Mouse (Mus musculus): Measurements from ENCODE around the gene Tex10. TPM values are rescaled to one million over a fixed set of nuclear protein-coding genes. Genes with fewer than 3 reads are reported as not detected.

Gene Tex10
- total and polyA plus RNA-seq, 2 experiments from 2014 or later: 21.4 to 39.5 TPM

- Histone ChIP-seq H3K4me1 (ENCODE audit: insufficient read depth) (peaks cover 7% of the 10 kb centered on the region; the same call in 1 of the 2 replicates), H3K27me3 (ENCODE audit: insufficient read depth, low read length) (no peaks in the 10 kb centered on the region), H3K9ac (peak overlapping the region; percentile 87), H3K36me3 (ENCODE audit: insufficient read depth) (peaks cover 11% of the 10 kb centered on the region), H3K4me3 (ENCODE audit: low read depth, low read length) (peak overlapping the region; percentile 91), H3K4me2 (ENCODE audit: low read depth) (peak overlapping the region; percentile 85), H3K27ac (ENCODE audit: low read depth, low read length) (no peak overlapping the region), H3K9me3 (ENCODE audit: low read length) (no peaks in the 10 kb centered on the region)
- TF ChIP-seq CTCF (IDR thresholded peaks at IDR 0.05; ENCODE audit: low read depth): no peak
- WGBS: 19% methylated on average over 12 of the region's 12 CpGs
- ATAC-seq (no peak), DNase-seq (no peak)
These were observed 1.0 kb downstream of the Tex10 start for GRCm38 (mm10) chr4:48472052-48472791.

- Histone ChIP-seq H3K4me1 (ENCODE audit: insufficient read depth) (peaks cover 7% of the 10 kb centered on the region; the same call in 1 of the 2 replicates), H3K9ac (no peak overlapping the region), H3K27me3 (ENCODE audit: insufficient read depth, low read length) (no peaks in the 10 kb centered on the region), H3K4me2 (ENCODE audit: low read depth) (0 out of 2 replicates have a peak overlapping the region, but pooled peaks have one; percentile 17), H3K27ac (ENCODE audit: low read depth, low read length) (no peak overlapping the region), H3K36me3 (ENCODE audit: insufficient read depth) (peaks cover 16% of the 10 kb centered on the region), H3K9me3 (ENCODE audit: low read length) (no peaks in the 10 kb centered on the region), H3K4me3 (ENCODE audit: low read depth, low read length) (no peak overlapping the region)
- 46% methylated on average over 1 of the region's 1 CpGs for WGBS
- ATAC-seq: no peak
- DNase-seq: no peak
- TF ChIP-seq CTCF (IDR thresholded peaks at IDR 0.05; ENCODE audit: low read depth): no peak
These were observed 2.3 kb downstream of the Tex10 start for GRCm38 (mm10) chr4:48470977-48471376.

GRCm38 (mm10) chr4:48461060-48461459, 12.2 kb downstream of the Tex10 start:
- 82% methylated on average over 1 of the region's 1 CpGs for WGBS
- ATAC-seq (no peak), DNase-seq (no peak)
- no peak overlapping the region for H3K4me2 ChIP-seq (ENCODE audit: low read depth)
- no peak overlapping the region for H3K4me3 ChIP-seq (ENCODE audit: low read depth, low read length)
- no peak for TF ChIP-seq CTCF (IDR thresholded peaks at IDR 0.05; ENCODE audit: low read depth)
- H3K9me3 ChIP-seq (ENCODE audit: low read length): no peaks in the 10 kb centered on the region
- H3K4me1 ChIP-seq (ENCODE audit: insufficient read depth): no peaks in the 10 kb centered on the region
- no peaks in the 10 kb centered on the region for H3K27me3 ChIP-seq (ENCODE audit: insufficient read depth, low read length)
- no peak overlapping the region for H3K27ac ChIP-seq (ENCODE audit: low read depth, low read length)
- peaks cover 20% of the 10 kb centered on the region for H3K36me3 ChIP-seq (ENCODE audit: insufficient read depth)
- H3K9ac ChIP-seq: no peak overlapping the region

GRCm38 (mm10) chr4:48458436-48458835, 14.8 kb downstream of the Tex10 start:
- no peak for ATAC-seq
- no peak overlapping the region for H3K9ac ChIP-seq

GRCm38 (mm10) chr4:48454106-48454773, 19.0 kb downstream of the Tex10 start:
- Histone ChIP-seq H3K36me3 (ENCODE audit: insufficient read depth) (peaks cover 49% of the 10 kb centered on the region), H3K27ac (ENCODE audit: low read depth, low read length) (no peak overlapping the region), H3K27me3 (ENCODE audit: insufficient read depth, low read length) (no peaks in the 10 kb centered on the region), H3K4me3 (ENCODE audit: low read depth, low read length) (no peak overlapping the region), H3K4me2 (ENCODE audit: low read depth) (no peak overlapping the region), H3K9me3 (ENCODE audit: low read length) (no peaks in the 10 kb centered on the region), H3K9ac (no peak overlapping the region), H3K4me1 (ENCODE audit: insufficient read depth) (no peaks in the 10 kb centered on the region)
- 97% methylated on average over 2 of the region's 2 CpGs for WGBS
- peak; percentile 62; the same call in 1 of the 2 replicates for ATAC-seq
- DNase-seq: peak; percentile 60
- peak; percentile 57 for TF ChIP-seq CTCF (IDR thresholded peaks at IDR 0.05; ENCODE audit: low read depth)

More at GRCm38 (mm10) chr4:48458436-48458835, 14.8 kb downstream of the Tex10 start:
- Histone ChIP-seq H3K4me2 (ENCODE audit: low read depth) (no peak overlapping the region), H3K36me3 (ENCODE audit: insufficient read depth) (peaks cover 32% of the 10 kb centered on the region), H3K27ac (ENCODE audit: low read depth, low read length) (no peak overlapping the region), H3K4me1 (ENCODE audit: insufficient read depth) (no peaks in the 10 kb centered on the region), H3K27me3 (ENCODE audit: insufficient read depth, low read length) (no peaks in the 10 kb centered on the region), H3K9me3 (ENCODE audit: low read length) (no peaks in the 10 kb centered on the region), H3K4me3 (ENCODE audit: low read depth, low read length) (no peak overlapping the region)
- TF ChIP-seq CTCF (IDR thresholded peaks at IDR 0.05; ENCODE audit: low read depth): no peak
- 96% methylated on average over 6 of the region's 6 CpGs for WGBS
- DNase-seq: no peak

- WGBS: 91% methylated on average over 2 of the region's 2 CpGs
- DNase-seq (no peak), ATAC-seq (no peak)
- no peak overlapping the region for H3K4me2 ChIP-seq (ENCODE audit: low read depth)
- H3K27ac ChIP-seq (ENCODE audit: low read depth, low read length): no peak overlapping the region
- H3K4me3 ChIP-seq (ENCODE audit: low read depth, low read length): no peak overlapping the region
- H3K27me3 ChIP-seq (ENCODE audit: insufficient read depth, low read length): no peaks in the 10 kb centered on the region
- peaks cover 39% of the 10 kb centered on the region for H3K36me3 ChIP-seq (ENCODE audit: insufficient read depth)
- TF ChIP-seq CTCF (IDR thresholded peaks at IDR 0.05; ENCODE audit: low read depth): no peak
- no peaks in the 10 kb centered on the region for H3K4me1 ChIP-seq (ENCODE audit: insufficient read depth)
- no peak overlapping the region for H3K9ac ChIP-seq
- H3K9me3 ChIP-seq (ENCODE audit: low read length): no peaks in the 10 kb centered on the region
These were observed 45.2 kb downstream of the Tex10 start for GRCm38 (mm10) chr4:48428054-48428453.

- H3K4me1 ChIP-seq (ENCODE audit: insufficient read depth): no peaks in the 10 kb centered on the region
- DNase-seq: no peak
- no peaks in the 10 kb centered on the region for H3K27me3 ChIP-seq (ENCODE audit: insufficient read depth, low read length)
- no peak overlapping the region for H3K4me2 ChIP-seq (ENCODE audit: low read depth)
- no peak overlapping the region for H3K9ac ChIP-seq
- H3K9me3 ChIP-seq (ENCODE audit: low read length): no peaks in the 10 kb centered on the region
- peaks cover 33% of the 10 kb centered on the region for H3K36me3 ChIP-seq (ENCODE audit: insufficient read depth)
- H3K4me3 ChIP-seq (ENCODE audit: low read depth, low read length): no peak overlapping the region
- TF ChIP-seq CTCF (IDR thresholded peaks at IDR 0.05; ENCODE audit: low read depth): no peak
- 61% methylated on average over 3 of the region's 3 CpGs for WGBS
- no peak for ATAC-seq
- H3K27ac ChIP-seq (ENCODE audit: low read depth, low read length): no peak overlapping the region
These were observed 45.8 kb downstream of the Tex10 start for GRCm38 (mm10) chr4:48427413-48427812.

All from forebrain, postnatal 0 days (tissue).